Mouse (Mus musculus) v-Abl transformed pro-B cells (cell line): ENCODE data around the gene Spag17.

Experiments used
- in situ Hi-C, 2 experiments: fragments of 400-800 bp; cut with MboI; formaldehyde crosslinking; loops; one replicate each; pipeline ENCODE4 v1.15.1; 2025; ENCODE audit not compliant: unreplicated experiment in 2 of 2

Gene Spag17

GRCm38 (mm10) chr3:99959805-99960485 is 74.7 kb downstream of the Spag17 start:
- in situ Hi-C loops = no loop called here

- in situ Hi-C loops = no loop called here
Observed at GRCm38 (mm10) chr3:99964345-99964744, 79.1 kb downstream of the Spag17 start.

- in situ Hi-C loops = no loop called here
Observed at GRCm38 (mm10) chr3:99965863-99966262, 80.7 kb downstream of the Spag17 start.

- in situ Hi-C loops = no loop called here
Observed at GRCm38 (mm10) chr3:99966285-99966684, 81.1 kb downstream of the Spag17 start.

DNA sequence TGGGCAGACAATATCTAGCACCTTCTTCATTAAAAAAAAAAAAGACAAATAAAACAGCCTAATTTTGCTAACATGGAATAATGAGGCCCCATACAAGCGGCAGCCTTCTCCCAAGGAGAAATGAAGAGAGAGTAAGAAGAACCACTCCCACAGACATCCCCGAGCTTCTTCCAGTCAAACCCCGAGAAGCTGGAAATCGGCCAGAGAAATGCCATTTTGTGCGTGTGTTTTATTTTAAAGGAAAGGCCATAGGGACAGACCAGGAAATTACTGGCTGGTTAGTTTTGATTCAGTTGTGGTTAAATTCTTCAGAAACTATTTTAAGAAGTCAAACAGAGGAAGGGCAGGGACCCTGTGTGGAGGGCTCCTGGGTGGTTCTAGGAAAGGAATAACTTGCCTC is 85.6 kb downstream of the Spag17 start:
- in situ Hi-C loops = no loop called here

DNA sequence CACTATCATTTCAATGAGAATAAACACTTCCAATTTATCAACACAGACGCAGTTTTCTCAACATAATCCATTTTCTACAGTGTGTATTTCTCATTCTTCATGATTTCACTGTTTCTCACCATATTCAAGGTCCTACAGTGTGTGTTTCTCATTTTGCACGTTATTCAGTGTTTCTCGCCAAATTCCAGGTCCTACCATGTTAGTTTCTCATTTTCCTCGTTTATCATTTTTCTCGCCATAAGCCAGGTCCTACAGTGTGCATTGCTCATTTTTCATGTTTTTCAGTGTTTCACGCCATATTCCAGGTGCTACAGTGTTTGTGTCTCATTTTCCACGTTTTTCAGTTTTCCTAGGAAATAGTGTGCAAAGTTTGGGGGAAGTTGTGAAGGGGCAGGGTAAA is 95.8 kb downstream of the Spag17 start:
- in situ Hi-C loops = no loop called here

GRCm38 (mm10) chr3:100004676-100005075 is 119.5 kb downstream of the Spag17 start:
- in situ Hi-C loops = no loop called here

GRCm38 (mm10) chr3:100009807-100010206 is 124.6 kb downstream of the Spag17 start:
- in situ Hi-C loops = no loop called here

DNA sequence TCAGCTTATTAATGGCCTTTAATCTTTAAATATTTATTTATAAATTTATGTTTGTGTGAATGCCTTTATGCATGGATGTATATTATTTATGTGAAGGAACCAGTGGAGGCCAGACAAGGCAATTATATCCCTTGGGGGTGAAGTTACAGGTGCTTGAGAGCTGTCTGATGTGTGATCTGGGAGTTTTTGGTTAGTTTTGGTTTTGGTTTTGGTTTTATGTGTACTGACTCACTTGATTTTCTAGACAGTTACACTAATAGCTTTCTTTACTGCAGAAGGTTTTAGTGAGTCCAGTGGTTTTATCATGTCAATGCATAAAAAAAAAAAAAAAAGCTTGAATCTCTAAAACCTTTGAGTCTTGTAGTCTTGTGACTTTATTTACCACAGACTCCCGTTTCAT is 128.9 kb downstream of the Spag17 start:
- in situ Hi-C loops = no loop called here

- in situ Hi-C loops = no loop called here
Observed at GRCm38 (mm10) chr3:100031291-100031690, 146.1 kb downstream of the Spag17 start.

- in situ Hi-C loops = no loop called here
Observed at GRCm38 (mm10) chr3:100032969-100033368, 147.8 kb downstream of the Spag17 start.

DNA sequence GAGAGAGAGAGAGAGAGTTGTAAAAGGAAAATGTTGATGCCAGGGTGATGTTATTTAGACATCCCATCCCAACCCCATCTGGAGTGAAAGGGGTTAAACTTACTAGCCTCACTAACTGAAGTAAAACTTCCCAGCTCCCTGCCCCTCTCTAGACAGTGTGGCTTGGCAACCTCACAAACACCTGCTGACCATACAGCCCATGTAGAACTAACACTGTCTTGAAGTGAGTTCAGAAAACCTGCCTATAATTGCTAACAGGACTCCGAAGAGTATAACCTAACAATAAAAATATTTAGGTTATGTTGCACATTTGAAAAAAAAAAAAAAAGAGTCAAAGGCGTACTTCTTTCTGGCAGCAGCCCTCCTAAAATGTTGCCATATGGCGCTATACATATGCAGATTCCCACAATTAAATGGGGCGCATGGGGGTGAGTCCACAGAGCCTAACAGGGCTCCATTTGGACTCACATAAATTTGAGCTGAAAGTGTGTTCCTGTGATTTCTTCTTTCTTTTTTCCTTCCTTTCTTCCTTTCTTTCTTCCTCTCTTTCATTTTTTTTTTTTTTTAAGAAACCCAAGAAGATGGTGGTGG is 149.3 kb downstream of the Spag17 start:
- in situ Hi-C loops = no loop called here

DNA sequence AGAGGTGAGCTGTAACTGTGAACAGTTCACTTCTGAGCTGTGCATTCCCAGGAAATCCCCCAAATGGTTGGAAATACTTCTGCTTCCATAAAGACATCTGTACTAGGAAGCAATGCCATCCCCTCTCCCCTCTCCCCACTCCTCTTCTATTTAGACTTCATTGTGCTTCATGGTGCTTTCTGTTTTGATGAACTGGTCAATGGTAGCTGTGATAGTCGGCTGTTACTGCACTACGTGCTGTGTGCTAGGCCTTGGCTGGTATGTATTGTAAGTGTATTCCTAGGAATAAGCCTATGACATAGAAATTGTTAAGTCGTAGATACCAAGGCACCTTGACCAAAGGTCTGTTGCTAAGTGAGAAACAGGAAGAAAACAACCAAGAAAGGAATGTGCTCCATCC is 149.9 kb downstream of the Spag17 start:
- in situ Hi-C loops = no loop called here

- in situ Hi-C loops = no loop called here
Observed at GRCm38 (mm10) chr3:100036846-100037245, 151.6 kb downstream of the Spag17 start.

DNA sequence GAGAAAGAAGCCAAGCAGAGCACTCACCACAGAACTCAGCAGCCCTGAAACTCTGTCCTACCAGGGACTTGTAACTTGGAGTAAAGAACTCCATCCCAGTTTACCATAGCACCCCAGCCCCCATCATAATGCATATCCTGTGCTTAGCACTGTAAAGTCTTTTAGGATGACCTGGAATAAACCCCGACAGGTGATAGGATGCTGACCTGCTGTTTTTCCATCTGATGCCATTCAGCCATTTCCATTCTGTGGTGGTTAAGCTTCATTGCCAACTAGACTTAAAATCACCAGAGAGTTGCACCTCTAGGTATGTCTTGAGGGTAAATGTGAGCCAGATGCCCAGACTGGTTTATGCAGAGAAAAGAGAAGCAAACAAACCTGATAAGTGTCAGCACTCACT is 189.2 kb downstream of the Spag17 start:
- in situ Hi-C loops = no loop called here

DNA sequence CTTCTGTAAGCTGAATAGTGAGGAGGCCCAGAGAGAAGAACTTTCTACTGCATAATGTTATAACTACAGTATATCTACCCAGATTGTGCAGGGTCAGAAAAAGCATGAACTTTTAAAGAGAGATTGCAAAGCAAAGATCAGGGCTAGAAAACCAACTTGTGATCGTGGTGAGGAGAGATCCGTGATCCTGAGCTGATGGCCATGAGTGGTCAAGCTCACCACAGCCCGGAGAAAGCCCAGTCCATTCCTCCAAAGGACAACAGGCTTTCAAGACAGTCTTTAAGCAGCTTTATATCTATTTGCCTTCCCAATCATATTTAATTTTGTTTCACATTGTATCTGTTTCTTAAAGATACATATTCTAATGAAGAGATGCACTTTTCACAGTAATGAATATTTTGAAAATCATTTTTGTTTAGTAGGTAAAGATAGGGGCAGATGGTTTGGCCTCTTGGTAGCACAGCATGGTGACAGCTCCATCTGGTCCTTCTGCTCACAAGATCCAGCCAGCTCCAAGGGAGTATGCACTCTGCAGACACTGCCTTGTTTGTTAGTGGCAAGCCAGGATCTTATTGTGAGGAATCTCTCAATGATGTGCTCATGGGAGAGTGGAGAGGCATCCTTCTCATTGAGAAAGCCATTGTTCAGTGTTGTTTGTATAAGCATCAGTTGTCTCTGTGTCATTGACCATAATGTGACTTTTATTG is 217.3 kb downstream of the Spag17 start:
- in situ Hi-C loops = no loop called here

GRCm38 (mm10) chr3:100106736-100107135 is 221.5 kb downstream of the Spag17 start:
- in situ Hi-C loops = no loop called here

GRCm38 (mm10) chr3:100118681-100119080 is 233.5 kb downstream of the Spag17 start:
- in situ Hi-C loops = no loop called here

DNA sequence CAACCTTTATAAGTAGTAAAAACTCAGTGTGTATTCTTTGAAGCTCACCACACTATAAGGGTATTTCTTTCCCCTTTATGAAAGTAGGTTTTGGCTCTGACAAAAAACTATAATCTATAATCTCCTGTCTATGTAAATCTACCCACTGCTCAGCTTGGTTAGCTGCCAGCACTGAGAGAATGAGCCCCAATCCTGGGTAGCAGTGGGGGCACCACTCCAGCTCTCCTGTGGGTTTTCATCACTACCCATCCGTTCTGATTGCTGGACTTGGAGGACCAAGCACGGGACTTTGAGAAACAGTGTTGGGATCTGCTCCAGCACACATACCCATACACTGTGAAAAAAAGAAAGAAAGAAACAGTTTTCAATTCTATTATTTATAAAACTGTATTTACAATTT is 236.8 kb downstream of the Spag17 start:
- in situ Hi-C loops = no loop called here

DNA sequence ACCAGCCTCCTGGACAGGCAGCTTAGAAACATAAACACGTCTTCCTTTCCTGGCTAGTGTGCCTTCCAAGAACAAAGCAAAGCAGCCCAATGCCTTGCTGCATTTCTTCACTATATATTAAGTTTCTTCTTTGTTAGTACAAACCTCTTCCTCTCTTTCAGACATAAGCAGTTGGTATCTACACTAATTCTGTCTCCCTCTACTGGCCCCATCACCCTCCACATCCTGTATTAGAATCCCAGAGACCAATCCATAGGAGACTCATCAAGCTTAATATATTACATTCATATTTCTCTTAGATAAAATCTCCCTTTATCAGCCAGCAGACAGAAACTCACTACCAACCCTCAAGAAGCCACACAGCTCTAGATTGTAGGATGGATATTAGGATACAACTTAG is 237.2 kb downstream of the Spag17 start:
- in situ Hi-C loops = no loop called here

GRCm38 (mm10) chr3:100160682-100161445 is 275.7 kb downstream of the Spag17 start:
- in situ Hi-C loops = loop anchor here (10.0 to 25.0 kb wide), 7 partner anchors 764 to 1816 kb away; partner anchors contain the start of genes Atp1a1 (in 1 of the 2), Cd2 (in 1 of the 2), Tbx15 (in 1 of the 2) and Trim45 (in 1 of the 2)
